Mouse (Mus musculus) retina, postnatal 1 day (tissue): ENCODE measurements around the gene Map3k5.

Experiments used
- DNase-seq: peaks from one replicate; pipeline ENCODE4 v3.0.0-alpha.2; 2012

Gene Map3k5

DNA sequence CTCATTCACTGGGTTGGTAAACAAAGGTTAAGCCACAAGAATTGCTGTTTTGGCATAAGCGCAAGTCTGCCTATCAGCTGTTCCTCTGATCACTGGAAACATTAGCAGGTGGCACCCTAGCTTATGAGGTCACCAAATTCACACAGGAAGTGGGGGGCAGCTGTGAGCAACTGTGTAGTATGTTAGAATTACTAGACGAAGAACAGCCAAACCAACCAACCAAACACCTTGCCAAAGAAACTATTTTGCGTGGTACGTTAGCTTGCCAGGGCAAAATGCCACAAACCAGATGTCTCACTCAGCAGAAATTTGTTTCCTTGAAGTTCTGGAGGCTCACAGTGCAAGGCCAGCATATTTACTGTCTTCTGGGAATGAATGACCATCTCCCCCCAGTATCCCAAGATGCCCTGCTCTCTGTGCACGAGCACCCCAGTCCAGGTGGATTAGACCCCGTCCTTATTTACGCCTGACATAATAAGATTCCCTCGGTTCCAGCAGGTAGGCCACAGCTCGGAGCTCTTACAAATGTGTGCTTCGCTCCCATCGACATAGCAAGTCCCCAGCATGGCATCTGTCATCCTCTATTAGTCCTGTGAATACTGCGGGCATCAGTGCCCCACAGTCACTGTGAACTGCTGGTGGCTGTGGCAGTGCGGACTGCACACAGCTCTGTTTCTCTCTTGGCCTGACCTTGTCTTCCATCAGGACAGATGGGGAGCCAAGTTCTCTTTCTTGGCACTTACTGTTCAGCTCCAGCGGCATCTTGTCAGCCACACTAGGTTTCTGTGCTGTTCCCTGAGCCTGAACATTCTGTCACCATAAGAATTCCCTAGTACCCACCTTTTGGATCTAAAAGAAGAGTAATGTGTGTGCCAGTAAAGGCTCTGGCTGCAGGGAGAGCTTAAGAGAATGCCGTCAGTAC is 185.5 kb downstream of the Map3k5 start:
- no peak for DNase-seq

DNA sequence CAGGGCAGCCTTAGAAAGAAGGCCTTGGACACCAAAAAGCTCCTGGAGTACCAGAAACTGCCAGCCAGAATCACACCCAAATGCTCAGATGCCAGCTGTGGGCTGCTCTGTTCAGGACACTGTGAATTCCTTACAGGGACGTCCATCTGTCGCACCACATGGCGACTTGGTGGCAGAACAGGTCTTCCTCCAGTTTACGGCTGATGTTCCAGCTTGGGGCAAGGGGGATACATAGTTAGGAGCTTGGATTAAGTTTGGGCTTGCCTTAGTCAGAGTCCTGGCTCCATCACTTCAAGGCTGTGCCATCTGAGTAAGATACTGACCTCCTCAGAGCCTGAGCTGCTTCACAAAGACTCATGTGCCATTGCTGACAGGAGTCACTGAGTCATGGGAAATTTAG is 187.7 kb downstream of the Map3k5 start:
- no peak for DNase-seq

GRCm38 (mm10) chr10:20123401-20123800 is 189.1 kb downstream of the Map3k5 start:
- peak; percentile 25 for DNase-seq

- no peak for DNase-seq
These were observed 190.3 kb downstream of the Map3k5 start for GRCm38 (mm10) chr10:20124576-20124975.

GRCm38 (mm10) chr10:20125226-20125625 is 191.0 kb downstream of the Map3k5 start:
- DNase-seq, result peak; percentile 78

- no peak for DNase-seq
These were observed 198.8 kb downstream of the Map3k5 start for GRCm38 (mm10) chr10:20132933-20133652.

DNA sequence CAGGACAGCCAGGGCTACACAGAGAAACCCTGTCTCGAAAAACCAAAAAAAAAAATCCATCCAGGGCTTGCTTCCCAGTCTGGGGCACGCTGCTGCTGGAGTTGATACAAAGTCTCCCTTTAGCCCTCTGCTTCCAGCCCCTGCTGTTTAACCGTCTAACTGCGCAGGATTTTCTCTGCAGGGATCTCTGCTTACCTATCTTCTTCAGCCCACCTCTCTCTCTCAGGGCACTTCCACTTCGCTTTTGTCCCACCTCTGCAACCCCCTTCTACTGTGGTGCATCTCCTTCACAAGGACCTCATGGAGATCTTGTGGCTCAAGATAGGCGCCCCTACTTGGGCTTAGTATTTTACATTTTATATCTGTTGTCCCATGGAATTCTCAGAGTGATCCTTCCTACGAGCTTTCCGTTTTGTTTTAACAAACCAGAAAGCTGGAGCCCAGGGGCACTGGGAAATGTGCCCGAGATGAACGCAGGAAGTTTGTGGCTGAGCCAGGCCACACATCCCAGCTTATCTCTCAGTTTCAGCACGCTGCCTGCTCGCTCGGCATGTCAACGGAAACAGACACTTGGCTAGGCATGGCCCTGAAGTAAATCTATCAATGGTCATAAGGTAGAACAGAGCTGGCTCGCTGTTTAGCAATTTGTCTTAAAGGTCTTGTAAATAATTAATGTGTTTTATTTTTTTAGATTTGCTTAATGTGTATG is 201.2 kb downstream of the Map3k5 start:
- no peak for DNase-seq

DNA sequence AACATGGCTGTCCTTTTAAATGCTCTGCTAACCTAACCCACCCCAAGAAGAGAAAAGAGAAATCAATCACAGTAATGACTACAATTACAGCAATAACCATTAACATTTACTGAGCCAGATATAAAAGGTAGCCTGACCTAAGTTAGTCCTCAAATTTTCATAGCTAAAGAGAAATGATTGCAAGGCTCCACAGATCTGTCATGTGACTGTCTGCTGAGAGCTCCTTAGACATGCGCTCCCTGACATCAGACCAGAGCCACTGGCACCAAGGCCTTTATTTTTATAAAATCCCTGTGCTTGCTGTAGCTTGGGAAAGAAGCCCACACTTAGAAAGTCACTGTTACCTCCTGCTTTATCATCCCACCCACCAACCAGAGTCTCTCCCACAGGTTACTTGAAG is 202.2 kb downstream of the Map3k5 start:
- DNase-seq, result no peak

- no peak for DNase-seq
These were observed 207.1 kb downstream of the Map3k5 start for GRCm38 (mm10) chr10:20141376-20141775.

DNA sequence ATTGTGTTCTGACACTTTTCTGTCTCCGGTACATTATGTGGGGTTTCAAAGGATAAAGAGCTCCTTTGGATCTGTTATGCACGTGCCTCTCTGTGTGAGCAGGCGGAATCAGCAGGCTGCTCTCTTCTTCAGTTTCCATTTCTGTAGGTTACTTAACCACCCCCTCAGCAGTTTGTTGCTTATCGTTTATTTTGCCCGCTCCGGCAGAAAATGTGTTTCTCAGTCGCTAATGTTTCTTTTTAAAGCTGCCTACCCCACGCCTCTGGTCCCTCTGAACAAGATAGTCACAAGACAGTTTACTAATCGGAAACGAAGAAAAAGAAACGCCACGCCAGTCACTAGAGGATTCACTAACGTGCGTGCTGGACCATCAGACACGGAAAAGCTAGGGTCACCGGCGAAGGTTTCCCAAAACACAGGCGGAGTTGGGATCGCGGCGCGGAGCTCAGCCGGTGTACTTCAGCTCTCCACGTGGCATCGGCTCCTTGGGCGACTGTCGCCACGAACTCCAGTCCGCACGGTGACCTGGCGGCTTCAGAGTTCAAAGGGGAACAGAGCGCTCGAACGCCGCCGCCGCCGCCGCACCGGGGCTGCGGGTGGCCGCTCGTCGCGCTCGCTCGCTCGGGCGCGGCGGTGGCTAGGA is 214.0 kb downstream of the Map3k5 start, which contains the start of gene Map7:
Gene Map7 (plus strand): TSS at position 342 of the 643 bp plus-strand sequence.
- no peak for DNase-seq

DNA sequence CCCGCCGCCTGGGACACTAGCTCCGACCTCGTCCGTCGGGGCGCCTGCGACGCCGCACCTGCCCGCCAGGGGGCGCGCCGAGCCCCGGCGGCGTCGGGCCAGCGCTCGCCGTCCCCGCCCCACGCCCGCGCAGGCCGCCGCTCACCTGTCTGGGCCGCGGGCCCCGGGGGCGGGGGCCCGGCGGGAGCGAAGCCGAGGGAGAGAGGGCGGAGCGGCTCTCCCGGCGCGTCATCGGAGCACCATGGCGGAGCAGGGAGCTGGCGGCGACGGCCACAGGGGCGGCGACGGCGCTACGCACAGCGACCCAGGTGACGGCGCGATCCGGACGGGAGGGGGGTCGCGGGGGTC is 214.5 kb downstream of the Map3k5 start:
- peak; percentile 80 for DNase-seq

DNA sequence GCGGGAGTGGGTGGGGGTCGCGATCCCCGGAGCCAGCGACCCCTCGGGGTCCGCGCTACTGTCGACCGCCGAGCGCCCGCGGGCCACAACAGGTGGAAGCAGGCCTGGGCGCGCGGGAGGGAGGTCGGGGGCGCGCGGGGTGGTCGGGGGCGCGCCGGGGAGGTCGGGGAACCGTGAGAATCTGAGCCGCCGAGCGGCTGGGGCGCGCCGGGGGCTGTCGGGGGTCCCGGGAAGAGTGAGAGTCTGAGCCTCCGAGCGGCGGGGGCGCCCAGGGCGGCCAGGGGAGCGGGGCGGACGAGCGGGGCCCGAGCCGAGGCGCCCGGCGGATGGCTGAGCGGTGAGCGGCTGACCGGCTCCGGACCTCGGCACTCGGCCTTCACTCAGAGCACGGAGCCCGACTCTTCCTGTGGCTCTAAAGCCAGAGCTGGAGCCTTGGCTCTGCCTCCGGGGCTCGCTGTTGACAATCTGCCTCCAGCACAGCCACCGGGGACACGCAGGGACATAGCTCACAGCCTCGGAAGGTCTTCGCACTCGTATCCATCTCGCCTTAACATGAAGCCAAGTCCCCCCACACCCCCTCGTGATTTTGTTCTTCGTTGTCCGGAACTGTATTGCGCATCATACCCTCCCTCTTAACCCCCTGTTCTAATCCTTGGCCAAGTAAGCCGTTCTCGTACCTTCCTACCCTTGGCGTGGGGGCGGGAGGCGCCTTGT is 215.0 kb downstream of the Map3k5 start:
- peak; percentile 66 for DNase-seq

- DNase-seq, result peak; percentile 67
These were observed 215.6 kb downstream of the Map3k5 start for GRCm38 (mm10) chr10:20149835-20150355.

- DNase-seq, result peak; percentile 51
These were observed 217.9 kb downstream of the Map3k5 start for GRCm38 (mm10) chr10:20152131-20152530.

GRCm38 (mm10) chr10:20153507-20153906 is 219.2 kb downstream of the Map3k5 start:
- peak; percentile 25 for DNase-seq

DNA sequence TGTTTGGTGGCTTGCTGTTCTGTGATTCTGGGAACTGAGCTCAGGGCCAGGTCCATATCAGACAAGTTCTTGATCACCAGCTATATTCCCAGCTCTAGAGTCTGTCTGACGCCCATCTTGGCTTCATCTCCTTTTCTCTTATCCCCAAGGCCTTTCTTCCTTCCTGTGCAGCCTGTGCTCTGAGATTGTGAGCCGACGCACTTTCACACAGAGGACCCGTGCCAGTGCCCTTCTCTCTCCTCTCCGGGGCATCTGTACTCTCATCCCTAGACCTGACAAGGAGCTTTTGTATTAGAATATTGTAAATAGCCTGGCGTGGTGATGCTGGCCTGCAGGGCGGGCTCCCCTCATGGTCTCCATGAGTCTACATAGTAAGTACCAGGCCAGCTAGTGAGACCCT is 221.1 kb downstream of the Map3k5 start:
- no peak for DNase-seq

GRCm38 (mm10) chr10:20157021-20157726 is 222.9 kb downstream of the Map3k5 start:
- no peak for DNase-seq

- DNase-seq, result no peak
These were observed 224.5 kb downstream of the Map3k5 start for GRCm38 (mm10) chr10:20158756-20159155.

- no peak for DNase-seq
These were observed 225.0 kb downstream of the Map3k5 start for GRCm38 (mm10) chr10:20159308-20159707.

DNA sequence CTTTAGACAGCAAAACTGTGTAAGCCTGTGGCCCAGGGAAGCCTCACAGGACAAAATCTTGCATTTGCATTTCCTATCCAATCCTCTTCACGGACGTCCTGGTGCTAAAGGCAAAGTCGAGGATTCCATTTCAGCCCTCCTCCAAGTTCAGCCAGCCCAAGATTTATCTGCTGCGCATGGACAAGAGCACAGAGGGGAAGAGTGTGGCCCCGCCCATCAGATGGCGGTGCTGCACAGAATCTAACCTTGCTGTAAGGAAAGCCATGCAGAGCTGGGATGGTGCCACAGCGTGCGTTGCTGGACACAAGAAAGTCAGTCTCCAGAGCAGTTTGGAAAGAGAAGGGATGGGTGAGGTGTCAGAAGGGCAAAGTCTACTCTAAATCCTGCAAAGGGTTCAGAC is 226.6 kb downstream of the Map3k5 start:
- DNase-seq, result peak; percentile 24

DNA sequence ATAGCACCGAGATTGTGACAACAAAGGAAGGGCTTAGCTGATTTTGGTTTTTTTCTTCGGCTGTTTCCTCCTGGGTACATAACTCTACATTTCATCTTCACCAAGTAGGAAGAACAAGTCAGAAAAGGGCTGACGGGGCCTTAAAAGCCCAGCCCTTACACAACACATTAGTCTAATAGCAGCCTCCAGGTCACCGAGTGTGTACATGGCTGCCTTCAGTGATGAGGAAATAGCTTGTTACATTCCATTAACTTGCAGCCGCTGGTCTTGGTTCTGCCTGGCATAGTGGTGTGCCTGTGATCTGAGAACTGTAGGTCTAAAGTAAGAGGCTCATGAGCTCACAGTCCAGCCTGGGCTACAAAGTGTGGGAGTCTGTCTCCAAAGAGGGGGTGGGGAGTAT is 230.5 kb downstream of the Map3k5 start:
- no peak for DNase-seq
